Mouse (Mus musculus) midbrain, embryonic 13.5 days (tissue): ENCODE measurements around the gene Fkbp2. TPM values are rescaled to one million over a fixed set of nuclear protein-coding genes. Genes with fewer than 3 reads are reported as not detected.

Source experiments
- ATAC-seq: fragments of 200-750 bp; cut with Nextera tagmentation; 2 replicates; pipeline ENCODE4 v1.8.0; 2017; ENCODE audit warnings: mild to moderate bottlenecking, moderate TSS enrichment, moderate library complexity
- H3K27ac ChIP-seq: fragments of 300-500 bp; sonication (generic); 2 replicates; pipeline ENCODE4 v1.5.1; 2015; ENCODE audit warnings: inconsistent platforms, mild to moderate bottlenecking, moderate library complexity
- H3K27me3 ChIP-seq: fragments of 300-500 bp; sonication (generic); 2 replicates; pipeline ENCODE4 v1.6.1; 2015; ENCODE audit warnings: mild to moderate bottlenecking, inconsistent platforms
- H3K36me3 ChIP-seq: fragments of 300-500 bp; sonication (generic); 2 replicates; pipeline ENCODE4 v1.6.1; 2015; ENCODE audit warnings: mild to moderate bottlenecking, inconsistent platforms
- H3K4me1 ChIP-seq: fragments of 300-500 bp; sonication (generic); replicated peaks from 2 replicates; pipeline ENCODE4 v1.6.1; 2015; ENCODE audit warnings: inconsistent platforms
- H3K4me2 ChIP-seq: fragments of 300-500 bp; sonication (generic); replicated peaks from 2 replicates; pipeline ENCODE4 v1.6.1; 2015; ENCODE audit warnings: moderate library complexity, mild to moderate bottlenecking, inconsistent platforms
- H3K4me3 ChIP-seq: fragments of 300-500 bp; sonication (generic); replicated peaks from 2 replicates; pipeline ENCODE4 v1.5.1; 2015; ENCODE audit warnings: mild to moderate bottlenecking, inconsistent platforms
- H3K9ac ChIP-seq: fragments of 300-500 bp; sonication (generic); replicated peaks from 2 replicates; pipeline ENCODE4 v1.6.1; 2015; ENCODE audit warnings: mild to moderate bottlenecking, inconsistent platforms
- H3K9me3 ChIP-seq: fragments of 300-500 bp; sonication (generic); 2 replicates; pipeline ENCODE4 v1.6.1; 2016; ENCODE audit warnings: mild to moderate bottlenecking, inconsistent platforms
- WGBS: fragments of 180-500 bp; shearing (Covaris S2); methylation state at CpG from one replicate; pipeline ENCODE4 v1.1.7; 2015; 5-methylcytosine and 5-hydroxymethylcytosine counted together
- polyA plus RNA-seq: library from polyadenylated mRNA; unstranded; fragments of >200 nt; fragmentation: Nextera tagmentation; extraction: Ambion mirVana; gene quantifications from 2 replicates; pipeline ENCODE4 v1.2.1, GENCODE M21; 2015

The Fkbp2 gene
- polyA plus RNA-seq, 1 experiment from 2014 or later = 100 TPM

- H3K27me3 ChIP-seq = no peaks in the 10 kb centered on the region
- H3K9me3 ChIP-seq = no peaks in the 10 kb centered on the region
- H3K36me3 ChIP-seq = peaks cover 13% of the 10 kb centered on the region
- WGBS = under 1% methylated on average over 83 of the region's 83 CpGs
- ATAC-seq = peak; percentile 83
- H3K9ac ChIP-seq = peak within 1 kb of the TSS; percentile 96
- peak within 1 kb of the TSS; percentile 98 for H3K27ac ChIP-seq
- H3K4me1 ChIP-seq = peaks cover 50% of the 10 kb centered on the region
- peak within 1 kb of the TSS; percentile 99 for H3K4me2 ChIP-seq
- peak within 1 kb of the TSS; percentile 83 for H3K4me3 ChIP-seq
Measured at GRCm38 (mm10) chr19:6941372-6942248, 38.7 kb downstream of the Fkbp2 start, which contains the start of gene Bad. Gene Bad, plus strand, starts transcription at chr19:6941861.

- Histone ChIP-seq H3K27ac (peak overlapping the region; percentile 98), H3K4me3 (peak overlapping the region; percentile 83), H3K4me2 (peak overlapping the region; percentile 99), H3K27me3 (peaks cover 8% of the 10 kb centered on the region), H3K9me3 (no peaks in the 10 kb centered on the region), H3K36me3 (peaks cover 12% of the 10 kb centered on the region), H3K4me1 (peaks cover 50% of the 10 kb centered on the region), H3K9ac (peak overlapping the region; percentile 96)
- WGBS = 22% methylated on average over 29 of the region's 29 CpGs
- peak; percentile 60 for ATAC-seq
Measured at GRCm38 (mm10) chr19:6940396-6941351, 39.6 kb downstream of the Fkbp2 start.

GRCm38 (mm10) chr19:6939106-6940002, 40.9 kb downstream of the Fkbp2 start:
- H3K27me3 ChIP-seq = peaks cover 21% of the 10 kb centered on the region
- H3K4me1 ChIP-seq = peaks cover 52% of the 10 kb centered on the region
- H3K4me3 ChIP-seq = peak overlapping the region; percentile 83; the same call in 1 of the 2 replicates
- ATAC-seq = no peak
- 92% methylated on average over 20 of the region's 20 CpGs for WGBS
- H3K27ac ChIP-seq = no peak overlapping the region
- H3K9ac ChIP-seq = peak overlapping the region; percentile 61
- H3K4me2 ChIP-seq = peak overlapping the region; percentile 99
- H3K9me3 ChIP-seq = no peaks in the 10 kb centered on the region
- H3K36me3 ChIP-seq = peaks cover 9% of the 10 kb centered on the region

GRCm38 (mm10) chr19:6937541-6938465, 42.5 kb downstream of the Fkbp2 start:
- Histone ChIP-seq H3K27ac (no peak overlapping the region), H3K36me3 (peaks cover 9% of the 10 kb centered on the region), H3K4me3 (no peak overlapping the region), H3K4me1 (peaks cover 54% of the 10 kb centered on the region), H3K9me3 (no peaks in the 10 kb centered on the region), H3K4me2 (no peak overlapping the region), H3K9ac (no peak overlapping the region; the same call in 1 of the 2 replicates), H3K27me3 (peaks cover 37% of the 10 kb centered on the region)
- ATAC-seq = no peak
- WGBS = 80% methylated on average over 16 of the region's 16 CpGs

- H3K4me2 ChIP-seq = no peak overlapping the region
- H3K27me3 ChIP-seq = peaks cover 52% of the 10 kb centered on the region
- no peak for ATAC-seq
- peaks cover 50% of the 10 kb centered on the region for H3K4me1 ChIP-seq
- no peak overlapping the region for H3K27ac ChIP-seq
- H3K9ac ChIP-seq = no peak overlapping the region
- H3K9me3 ChIP-seq = no peaks in the 10 kb centered on the region
- 26% methylated on average over 3 of the region's 3 CpGs for WGBS
- H3K4me3 ChIP-seq = no peak overlapping the region
- H3K36me3 ChIP-seq = peaks cover 9% of the 10 kb centered on the region
Measured at GRCm38 (mm10) chr19:6936299-6936698, 44.0 kb downstream of the Fkbp2 start.

GRCm38 (mm10) chr19:6934195-6934977, 45.9 kb downstream of the Fkbp2 start, which contains the start of gene Kcnk4:
Gene Kcnk4, minus strand, starts transcription at chr19:6934515.
- Histone ChIP-seq H3K4me3 (peak within 1 kb of the TSS; percentile 43), H3K4me2 (peak within 1 kb of the TSS; percentile 70), H3K9me3 (no peaks in the 10 kb centered on the region), H3K27ac (no peak within 1 kb of the TSS), H3K4me1 (peaks cover 33% of the 10 kb centered on the region), H3K27me3 (peaks cover 68% of the 10 kb centered on the region), H3K9ac (peak within 1 kb of the TSS; percentile 57), H3K36me3 (peaks cover 9% of the 10 kb centered on the region)
- WGBS = 8% methylated on average over 23 of the region's 23 CpGs
- no peak for ATAC-seq

GRCm38 (mm10) chr19:6933436-6934194, 46.7 kb downstream of the Fkbp2 start:
- Histone ChIP-seq H3K9ac (peak overlapping the region; percentile 57), H3K4me2 (peak overlapping the region; percentile 70), H3K4me1 (peaks cover 25% of the 10 kb centered on the region), H3K4me3 (peak overlapping the region; percentile 43), H3K27me3 (peaks cover 76% of the 10 kb centered on the region), H3K9me3 (no peaks in the 10 kb centered on the region), H3K36me3 (peaks cover 9% of the 10 kb centered on the region), H3K27ac (no peak overlapping the region)
- WGBS = 3% methylated on average over 58 of the region's 58 CpGs
- peak; percentile 69 for ATAC-seq

- ATAC-seq = no peak
- Histone ChIP-seq H3K4me2 (peak overlapping the region; percentile 70), H3K4me1 (peaks cover 20% of the 10 kb centered on the region), H3K27ac (no peak overlapping the region), H3K9ac (no peak overlapping the region), H3K4me3 (peak overlapping the region; percentile 43; the same call in 1 of the 2 replicates), H3K9me3 (no peaks in the 10 kb centered on the region), H3K27me3 (peaks cover 81% of the 10 kb centered on the region), H3K36me3 (peaks cover 5% of the 10 kb centered on the region)
- WGBS = 13% methylated on average over 4 of the region's 4 CpGs
Measured at GRCm38 (mm10) chr19:6933102-6933435, 47.2 kb downstream of the Fkbp2 start.

GRCm38 (mm10) chr19:6932018-6932417, 48.3 kb downstream of the Fkbp2 start:
- no peaks in the 10 kb centered on the region for H3K36me3 ChIP-seq
- peaks cover 16% of the 10 kb centered on the region for H3K4me1 ChIP-seq
- ATAC-seq = no peak
- WGBS = 33% methylated on average over 1 of the region's 1 CpGs
- H3K4me2 ChIP-seq = no peak overlapping the region
- no peak overlapping the region for H3K27ac ChIP-seq
- H3K4me3 ChIP-seq = no peak overlapping the region
- no peak overlapping the region for H3K9ac ChIP-seq
- H3K9me3 ChIP-seq = no peaks in the 10 kb centered on the region
- H3K27me3 ChIP-seq = peaks cover 92% of the 10 kb centered on the region
